Mouse (Mus musculus): ENCODE measurements around the gene Slc38a1. TPM values are rescaled to one million over a fixed set of nuclear protein-coding genes. Genes with fewer than 3 reads are reported as not detected.

The Slc38a1 gene
- total and polyA plus RNA-seq, 3 experiments, result 0.03 TPM; not detected in 2

- peaks cover 0 to 2% of the 10 kb centered on the region in 2 experiments; a peak in 1 of 4 replicates for H3K27me3 ChIP-seq (ENCODE audit: control insufficient read depth in 1 of 2, insufficient read depth in 2 of 2, low read length in 2 of 2)
- no peaks in the 10 kb centered on the region for H3K4me1 ChIP-seq (ENCODE audit: control insufficient read depth in 1 of 2, insufficient read depth in 2 of 2, low read length in 2 of 2)
- H3K9me3 ChIP-seq (replicated peaks; ENCODE audit: insufficient read depth, low read length), result no peaks in the 10 kb centered on the region
- no peak overlapping the region for H3K4me3 ChIP-seq (ENCODE audit: control insufficient read depth in 1 of 2, insufficient read depth in 1 of 2, low read depth in 2 of 2, low read length in 2 of 2)
- DNase-seq (ENCODE audit: low read depth, low spot score), result no peak
- no peaks in the 10 kb centered on the region for H3K79me2 ChIP-seq (ENCODE audit: control insufficient read depth, insufficient read depth, low read length, poor library complexity)
- no peaks in the 10 kb centered on the region for H3K36me3 ChIP-seq (ENCODE audit: control insufficient read depth in 1 of 2, insufficient read depth in 2 of 2, low read length in 2 of 2)
- H3K9ac ChIP-seq (ENCODE audit: control insufficient read depth, low read depth, low read length, poor library complexity, severe bottlenecking), result no peak overlapping the region
- no peak for TF ChIP-seq GABPA (IDR thresholded peaks at IDR 0.05; ENCODE audit: low read depth, low read length)
- TF ChIP-seq EP300 (IDR thresholded peaks at IDR 0.05; ENCODE audit: low read depth in 1 of 2, low read length in 2 of 2), result no peak
- TF ChIP-seq CTCF (IDR thresholded peaks at IDR 0.05 in 2 of 3, conservative IDR thresholded peaks at IDR 0.05 in 1 of 3; ENCODE audit: control insufficient read depth in 1 of 3, insufficient read depth in 1 of 3, low read depth in 2 of 3, low read length in 3 of 3, poor library complexity in 1 of 3, severe bottlenecking in 1 of 3), result no peak
- TF ChIP-seq NRF1 (IDR thresholded peaks at IDR 0.05; ENCODE audit: insufficient read depth, low read depth, low read length, poor library complexity, severe bottlenecking), result no peak
- no peak for TF ChIP-seq MYB (IDR thresholded peaks at IDR 0.05; ENCODE audit: low read depth, low read length)
- TF ChIP-seq CHD1 (IDR thresholded peaks at IDR 0.05; ENCODE audit: low read depth, low read length), result no peak
- TF ChIP-seq ZMIZ1 (IDR thresholded peaks at IDR 0.05; ENCODE audit: low read depth, low read length), result no peak
- TF ChIP-seq SIN3A (IDR thresholded peaks at IDR 0.05; ENCODE audit: low read length), result no peak
- no peak for TF ChIP-seq POLR2AphosphoS2 (IDR thresholded peaks at IDR 0.05; ENCODE audit: low read length)
- TF ChIP-seq TBP (IDR thresholded peaks at IDR 0.05; ENCODE audit: low read depth, low read length), result no peak
- TF ChIP-seq KAT2A (conservative IDR thresholded peaks at IDR 0.05; ENCODE audit: low read depth, low read length), result no peak
- TF ChIP-seq BHLHE40 (IDR thresholded peaks at IDR 0.05; ENCODE audit: borderline replicate concordance, low read depth, low read length), result no peak
- TF ChIP-seq ZKSCAN1 (IDR thresholded peaks at IDR 0.05; ENCODE audit: low read depth, low read length), result no peak
- no peak for TF ChIP-seq MAFK (IDR thresholded peaks at IDR 0.05; ENCODE audit: borderline replicate concordance, low read depth, low read length)
- no peak for TF ChIP-seq TAL1 (IDR thresholded peaks at IDR 0.05; ENCODE audit: low read length)
- TF ChIP-seq ELF1 (IDR thresholded peaks at IDR 0.05; ENCODE audit: low read depth, low read length), result no peak
- TF ChIP-seq MXI1 (IDR thresholded peaks at IDR 0.05; ENCODE audit: low read depth, low read length), result no peak
- TF ChIP-seq USF1 (IDR thresholded peaks at IDR 0.05; ENCODE audit: low read depth, low read length), result no peak
- H3K27ac ChIP-seq (ENCODE audit: control insufficient read depth, low read depth, low read length), result no peak overlapping the region
Observed at GRCm38 (mm10) chr15:96591876-96592417, 50.8 kb downstream of the Slc38a1 start.

DNA sequence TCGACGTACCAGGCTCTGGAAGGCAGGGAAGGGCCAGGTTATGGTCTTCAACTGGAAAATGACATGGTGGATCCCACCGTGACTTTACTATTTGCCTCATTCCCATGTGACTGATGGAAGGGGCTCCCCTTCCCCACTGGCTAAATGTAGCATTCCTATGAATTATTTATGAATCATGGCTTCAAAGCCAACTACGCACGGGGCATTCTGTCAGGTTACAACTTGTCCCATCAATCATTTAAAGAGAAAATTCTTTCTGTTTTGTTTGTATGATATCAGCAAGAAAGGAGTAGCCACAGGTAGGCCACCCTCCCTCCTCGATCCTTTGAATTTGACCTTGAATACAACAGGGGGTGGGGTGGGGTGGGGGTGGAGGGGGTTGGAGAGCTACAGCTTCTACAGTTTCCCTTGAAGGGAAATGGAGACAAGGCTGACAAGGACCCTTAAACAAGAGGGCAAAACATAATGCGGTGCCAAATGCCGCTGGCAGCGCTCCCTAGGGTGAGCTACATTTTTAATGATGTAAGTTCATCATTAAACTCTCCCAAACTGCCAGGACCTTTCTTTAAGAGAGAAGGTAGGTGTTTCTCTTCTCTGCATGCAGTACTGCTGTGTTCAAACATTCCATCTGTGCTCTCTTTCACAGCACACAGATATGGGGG, 53.6 kb downstream of the Slc38a1 start:
- Histone ChIP-seq H3K4me1 (ENCODE audit: control insufficient read depth in 1 of 2, insufficient read depth in 2 of 2, low read length in 2 of 2) (no peaks in the 10 kb centered on the region), H3K27me3 (ENCODE audit: control insufficient read depth in 1 of 2, insufficient read depth in 2 of 2, low read length in 2 of 2) (peaks cover 0 to 4% of the 10 kb centered on the region in 2 experiments; a peak in 2 of 4 replicates), H3K4me3 (ENCODE audit: control insufficient read depth in 1 of 2, insufficient read depth in 1 of 2, low read depth in 2 of 2, low read length in 2 of 2) (no peak overlapping the region), H3K9me3 (replicated peaks; ENCODE audit: insufficient read depth, low read length) (no peaks in the 10 kb centered on the region), H3K36me3 (ENCODE audit: control insufficient read depth in 1 of 2, insufficient read depth in 2 of 2, low read length in 2 of 2) (no peaks in the 10 kb centered on the region), H3K27ac (ENCODE audit: control insufficient read depth, low read depth, low read length) (no peak overlapping the region), H3K79me2 (ENCODE audit: control insufficient read depth, insufficient read depth, low read length, poor library complexity) (no peaks in the 10 kb centered on the region), H3K9ac (ENCODE audit: control insufficient read depth, low read depth, low read length, poor library complexity, severe bottlenecking) (no peak overlapping the region)
- no peak for DNase-seq (ENCODE audit: low read depth, low spot score)
- TF ChIP-seq MXI1 (IDR thresholded peaks at IDR 0.05; ENCODE audit: low read depth, low read length) (no peak), CHD2 (IDR thresholded peaks at IDR 0.05; ENCODE audit: low read length) (no peak), HCFC1 (IDR thresholded peaks at IDR 0.05; ENCODE audit: low read depth, low read length) (no peak), KAT2A (conservative IDR thresholded peaks at IDR 0.05; ENCODE audit: low read depth, low read length) (no peak), POLR2A (IDR thresholded peaks at IDR 0.05; ENCODE audit: control insufficient read depth in 1 of 2, insufficient read depth in 1 of 2, low read depth in 1 of 2, low read length in 2 of 2, poor library complexity in 1 of 2) (no peak), ELF1 (IDR thresholded peaks at IDR 0.05; ENCODE audit: low read depth, low read length) (no peak), USF1 (IDR thresholded peaks at IDR 0.05; ENCODE audit: low read depth, low read length) (no peak), TAL1 (IDR thresholded peaks at IDR 0.05; ENCODE audit: low read length) (no peak), POLR2AphosphoS5 (IDR thresholded peaks at IDR 0.05; ENCODE audit: borderline replicate concordance, low read depth, low read length) (no peak), POLR2AphosphoS2 (IDR thresholded peaks at IDR 0.05; ENCODE audit: low read length) (no peak), ZC3H11A (IDR thresholded peaks at IDR 0.05; ENCODE audit: low read depth, low read length) (no peak), ZNF384 (IDR thresholded peaks at IDR 0.05; ENCODE audit: low read depth, low read length) (no peak), MYB (IDR thresholded peaks at IDR 0.05; ENCODE audit: low read depth, low read length) (no peak), GABPA (IDR thresholded peaks at IDR 0.05; ENCODE audit: low read depth, low read length) (no peak), CHD1 (IDR thresholded peaks at IDR 0.05; ENCODE audit: low read depth, low read length) (no peak), MAFK (IDR thresholded peaks at IDR 0.05; ENCODE audit: borderline replicate concordance, low read depth, low read length) (no peak), NRF1 (IDR thresholded peaks at IDR 0.05; ENCODE audit: insufficient read depth, low read depth, low read length, poor library complexity, severe bottlenecking) (no peak), JUND (IDR thresholded peaks at IDR 0.05; ENCODE audit: low read depth, low read length) (no peak), ZKSCAN1 (IDR thresholded peaks at IDR 0.05; ENCODE audit: low read depth, low read length) (no peak), ETS1 (IDR thresholded peaks at IDR 0.05; ENCODE audit: low read depth, low read length) (no peak)

Measured in MEL (cell line).